Mouse (Mus musculus) ES-E14 (cell line): ENCODE measurements around the gene Spin1. TPM values are rescaled to one million over a fixed set of nuclear protein-coding genes. Genes with fewer than 3 reads are reported as not detected.

Source experiments
- DNase-seq: peaks from one replicate; pipeline ENCODE4 v3.0.0-alpha.2; 2013; ENCODE audit warnings: low read depth, low spot score
- H3K27ac ChIP-seq: 2 replicates; pipeline ENCODE4 v1.5.1; 2012; ENCODE audit warnings: low read depth, mild to moderate bottlenecking, low read length, moderate library complexity, mixed read lengths; ENCODE audit not compliant: poor library complexity, insufficient read depth, severe bottlenecking
- H3K36me3 ChIP-seq: 2 replicates; pipeline ENCODE4 v1.6.1; 2012; ENCODE audit warnings: mild to moderate bottlenecking, low read length, moderate library complexity, mixed read lengths; ENCODE audit not compliant: control insufficient read depth, poor library complexity, insufficient read depth, severe bottlenecking
- H3K4me1 ChIP-seq, 2 experiments: fragments of 150-350 bp in 1 of 2; sonication (generic) in 1 of 2; 2 replicates each; pipeline ENCODE4 v1.6.1; 2012; ENCODE audit warnings: low read length in 2 of 2, mild to moderate bottlenecking in 1 of 2, mixed read lengths in 1 of 2; ENCODE audit not compliant: control insufficient read depth in 2 of 2, insufficient read depth in 2 of 2, poor library complexity in 1 of 2
- H3K4me3 ChIP-seq, 2 experiments: fragments of 150-350 bp in 1 of 2; sonication (generic) in 1 of 2; 2 replicates each; pipeline ENCODE4 v1.5.1; 2012; ENCODE audit warnings: low read length in 2 of 2, low read depth in 1 of 2, mild to moderate bottlenecking in 1 of 2, mixed read lengths in 1 of 2; ENCODE audit not compliant: insufficient read depth in 1 of 2, poor library complexity in 1 of 2, severe bottlenecking in 1 of 2
- H3K9ac ChIP-seq: 2 replicates; pipeline ENCODE4 v1.6.1; 2012; ENCODE audit warnings: low read depth, mild to moderate bottlenecking, low read length, mixed read lengths; ENCODE audit not compliant: poor library complexity, insufficient read depth, severe bottlenecking
- H3K9me3 ChIP-seq: fragments of 150-350 bp; sonication (generic); 2 replicates; pipeline ENCODE4 v1.6.1; 2012; ENCODE audit warnings: low read depth, mild to moderate bottlenecking, low read length; ENCODE audit not compliant: control insufficient read depth, insufficient read depth
- CHD2 ChIP-seq: IDR thresholded peaks from 2 replicates; pipeline ENCODE4 v1.6.1; 2014; ENCODE audit warnings: mild to moderate bottlenecking, low read depth, low read length, inconsistent platforms
- HCFC1 ChIP-seq: IDR thresholded peaks from 2 replicates; pipeline ENCODE4 v1.6.1; 2012; ENCODE audit warnings: low read length, inconsistent platforms, borderline replicate concordance; ENCODE audit not compliant: insufficient read depth
- MAFK ChIP-seq: IDR thresholded peaks from 2 replicates; pipeline ENCODE4 v1.6.1; 2014; ENCODE audit warnings: mild to moderate bottlenecking, low read depth, low read length, inconsistent platforms; ENCODE audit not compliant: insufficient read depth
- ZC3H11A ChIP-seq: IDR thresholded peaks from 2 replicates; pipeline ENCODE4 v1.6.1; 2012; ENCODE audit warnings: low read depth, mild to moderate bottlenecking, inconsistent platforms, low read length, borderline replicate concordance
- ZNF384 ChIP-seq: IDR thresholded peaks from 2 replicates; pipeline ENCODE4 v1.6.1; 2012; ENCODE audit warnings: low read depth, low read length, inconsistent platforms
- in situ Hi-C, 2 experiments: fragments of 600-800 bp; cut with MboI; formaldehyde crosslinking; loops; one replicate each; pipeline ENCODE4 v1.15.1; 2025; ENCODE audit warnings: low sequenced_read_pairs in 2 of 2, inconsistent platforms in 1 of 2; ENCODE audit not compliant: unreplicated experiment in 2 of 2
- total RNA-seq: library from RNA; depleted of rRNA; stranded (reverse); fragments of 300-350 nt; gene quantifications from 2 replicates; pipeline ENCODE4 v1.2.3, GENCODE M21; 2012

Spin1 gene
- total RNA-seq, 1 experiment = 36.4 TPM

GRCm38 (mm10) chr13:51136315-51136714 lies 35.6 kb downstream of the Spin1 start:
- Histone ChIP-seq H3K4me3 (no peak overlapping the region), H3K36me3 (peaks cover 17% of the 10 kb centered on the region), H3K9me3 (no peaks in the 10 kb centered on the region), H3K27ac (no peak overlapping the region), H3K9ac (no peak overlapping the region), H3K4me1 (peaks cover 6 to 10% of the 10 kb centered on the region in 2 experiments; a peak in 3 of 4 replicates)
- TF ChIP-seq ZC3H11A (no peak), CHD2 (no peak), MAFK (no peak), ZNF384 (no peak), HCFC1 (no peak)
- in situ Hi-C loops = no loop called here
- no peak for DNase-seq

- in situ Hi-C loops = no loop called here
- DNase-seq = no peak
- no peak overlapping the region for H3K4me3 ChIP-seq
- peaks cover 6 to 10% of the 10 kb centered on the region in 2 experiments; a peak in 3 of 4 replicates for H3K4me1 ChIP-seq
- no peak overlapping the region for H3K9ac ChIP-seq
- H3K36me3 ChIP-seq = peaks cover 17% of the 10 kb centered on the region
- no peak overlapping the region; the same call in 1 of the 2 replicates for H3K27ac ChIP-seq
- TF ChIP-seq MAFK = no peak
- TF ChIP-seq HCFC1 = no peak
- TF ChIP-seq ZNF384 = peak; percentile 63; the same call in 1 of the 2 replicates
- TF ChIP-seq ZC3H11A = no peak
- no peaks in the 10 kb centered on the region for H3K9me3 ChIP-seq
Measured at GRCm38 (mm10) chr13:51136996-51137701, 36.5 kb downstream of the Spin1 start.

DNA sequence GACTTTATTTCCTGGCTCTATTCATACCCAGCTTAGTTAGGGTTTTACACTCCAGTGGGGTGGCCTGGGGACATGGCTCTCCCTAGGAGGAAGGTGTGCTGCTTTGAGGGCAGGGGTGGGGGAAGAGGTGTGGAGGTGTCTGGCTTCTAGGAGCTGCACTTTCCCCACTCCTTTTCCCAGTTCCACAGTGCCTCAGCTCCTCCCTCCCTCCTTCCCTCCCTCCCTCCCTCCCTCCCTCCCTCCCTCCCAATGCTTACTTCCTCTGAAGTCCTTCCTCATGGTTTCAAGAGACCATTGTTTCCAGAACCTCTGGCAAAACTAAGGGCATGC lies 37.0 kb downstream of the Spin1 start:
- in situ Hi-C loops = no loop called here
- no peak for DNase-seq
- Histone ChIP-seq H3K9ac (no peak overlapping the region), H3K4me1 (peaks cover 6 to 10% of the 10 kb centered on the region in 2 experiments; a peak in 3 of 4 replicates), H3K4me3 (no peak overlapping the region), H3K36me3 (peaks cover 17% of the 10 kb centered on the region), H3K27ac (no peak overlapping the region; the same call in 1 of the 2 replicates), H3K9me3 (no peaks in the 10 kb centered on the region)
- TF ChIP-seq MAFK (no peak), HCFC1 (no peak), ZC3H11A (no peak), ZNF384 (no peak; the same call in 1 of the 2 replicates), CHD2 (no peak)

DNA sequence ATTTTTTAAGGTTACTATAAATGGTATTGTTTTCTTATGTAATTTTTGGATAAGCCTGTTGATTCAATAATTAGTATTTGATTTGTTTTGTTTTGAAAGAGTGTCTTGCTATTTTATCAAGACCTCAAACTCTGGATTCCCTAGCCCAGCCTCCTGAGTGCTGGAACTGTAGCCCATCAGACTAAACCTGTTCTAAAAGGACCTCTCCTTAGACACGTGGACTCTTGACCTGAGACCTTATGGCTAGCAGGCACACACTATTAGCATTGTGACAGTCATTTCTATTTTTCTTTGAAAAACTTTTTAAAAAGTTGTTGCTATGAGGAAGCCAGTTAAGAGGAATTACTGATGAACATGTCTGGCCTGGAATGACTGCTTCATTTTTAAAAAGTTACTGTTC lies 46.4 kb downstream of the Spin1 start:
- in situ Hi-C loops = no loop called here
- TF ChIP-seq MAFK = no peak
- no peak for TF ChIP-seq ZC3H11A
- TF ChIP-seq ZNF384 = no peak
- no peak for TF ChIP-seq CHD2
- no peak for TF ChIP-seq HCFC1
- no peak overlapping the region for H3K9ac ChIP-seq
- no peaks in the 10 kb centered on the region for H3K4me1 ChIP-seq
- no peaks in the 10 kb centered on the region for H3K9me3 ChIP-seq
- no peak for DNase-seq
- peaks cover 31% of the 10 kb centered on the region for H3K36me3 ChIP-seq
- no peak overlapping the region for H3K4me3 ChIP-seq
- H3K27ac ChIP-seq = no peak overlapping the region
